Mouse (Mus musculus) forebrain, embryonic 12.5 days (tissue): ENCODE measurements around the gene Pcgf6. TPM values are rescaled to one million over a fixed set of nuclear protein-coding genes. Genes with fewer than 3 reads are reported as not detected.
A peak's percentile ranks its signal among the peaks of the same experiment; 100 is the strongest.

Experiments
- ATAC-seq: fragments of 200-750 bp; cut with Nextera tagmentation; 2 replicates; pipeline ENCODE4 v1.8.0; 2017; ENCODE audit warnings: moderate TSS enrichment; ENCODE audit not compliant: low FRiP score
- H3K27ac ChIP-seq: fragments of 300-500 bp; sonication (generic); 2 replicates; pipeline ENCODE4 v1.5.1; 2016; ENCODE audit warnings: mild to moderate bottlenecking
- H3K27me3 ChIP-seq: fragments of 300-500 bp; sonication (generic); 2 replicates; pipeline ENCODE4 v1.6.1; 2016; ENCODE audit warnings: mild to moderate bottlenecking
- H3K36me3 ChIP-seq: fragments of 300-500 bp; sonication (generic); replicated peaks from 2 replicates; pipeline ENCODE4 v1.6.1; 2016; ENCODE audit warnings: mild to moderate bottlenecking
- H3K4me1 ChIP-seq: fragments of 300-500 bp; sonication (generic); 2 replicates; pipeline ENCODE4 v1.6.1; 2016
- H3K4me2 ChIP-seq: fragments of 300-500 bp; sonication (generic); 2 replicates; pipeline ENCODE4 v1.6.1; 2016; ENCODE audit warnings: mild to moderate bottlenecking, moderate library complexity
- H3K4me3 ChIP-seq: fragments of 300-500 bp; sonication (generic); replicated peaks from 2 replicates; pipeline ENCODE4 v1.5.1; 2016; ENCODE audit warnings: mild to moderate bottlenecking
- H3K9ac ChIP-seq: fragments of 300-500 bp; sonication (generic); 2 replicates; pipeline ENCODE4 v1.6.1; 2016; ENCODE audit warnings: mild to moderate bottlenecking
- H3K9me3 ChIP-seq: fragments of 300-500 bp; sonication (generic); 2 replicates; pipeline ENCODE4 v1.6.1; 2016
- WGBS: fragments of 180-500 bp; shearing (Covaris S2); methylation state at CpG from one replicate; pipeline ENCODE4 v1.1.7; 2016; 5-methylcytosine and 5-hydroxymethylcytosine counted together
- polyA plus RNA-seq: library from polyadenylated mRNA; unstranded; fragments of >200 nt; fragmentation: Nextera tagmentation; extraction: Ambion mirVana; gene quantifications from 2 replicates; pipeline ENCODE4 v1.2.1, GENCODE M21; 2016

Gene Pcgf6
- 32.6 and 33.4 TPM in 2 replicates for polyA plus RNA-seq

- ATAC-seq, result peak; percentile 95
- no peaks in the 10 kb centered on the region for H3K9me3 ChIP-seq
- no peaks in the 10 kb centered on the region for H3K27me3 ChIP-seq
- peak within 1 kb of the TSS; percentile 93 for H3K9ac ChIP-seq
- H3K4me3 ChIP-seq, result peak within 1 kb of the TSS; percentile 83
- under 1% methylated on average over 75 of the region's 75 CpGs for WGBS
- peaks cover 22% of the 10 kb centered on the region for H3K36me3 ChIP-seq
- H3K27ac ChIP-seq, result peak within 1 kb of the TSS; percentile 96
- peak within 1 kb of the TSS; percentile 64 for H3K4me2 ChIP-seq
- H3K4me1 ChIP-seq, result peaks cover 17% of the 10 kb centered on the region
These were observed at the start of gene Pcgf6 for GRCm38 (mm10) chr19:47050271-47051032. TSS of gene Pcgf6 (minus strand) at chr19:47050906.

DNA sequence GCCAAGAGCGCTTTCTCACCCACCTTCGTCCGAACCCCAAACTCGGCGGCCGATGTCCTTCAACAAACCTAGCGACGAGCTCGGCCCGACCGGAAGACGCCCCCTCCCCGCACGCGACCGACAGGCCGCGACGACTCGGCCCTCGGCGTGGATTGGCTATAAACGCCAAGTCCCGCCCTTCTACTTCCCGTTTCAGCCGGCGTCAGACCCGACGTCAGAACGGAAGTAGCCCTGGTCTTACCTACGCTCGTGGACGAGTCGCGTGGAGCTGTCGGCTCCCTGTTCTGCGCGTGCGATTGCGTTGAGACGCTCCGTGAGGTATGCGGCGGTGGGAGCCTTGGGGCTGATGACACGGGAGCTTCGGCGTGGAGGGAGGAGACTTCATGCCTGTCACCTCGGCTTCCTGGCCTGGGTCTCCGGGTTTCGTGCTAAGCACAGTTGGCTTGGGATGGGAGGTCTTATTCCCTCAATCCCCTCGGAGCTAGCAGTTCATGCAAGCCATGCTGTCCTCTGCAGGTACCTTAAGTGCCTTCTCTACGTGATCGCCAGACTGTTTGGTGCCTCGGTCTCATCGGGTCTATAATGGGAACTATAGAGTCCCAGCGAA, 39.9 kb upstream of the Pcgf6 start, which contains the start of the genes Usmg5 and Pdcd11:
Gene Usmg5, minus strand, starts transcription at position 98 of the 607 bp plus-strand sequence.
Gene Pdcd11, plus strand, starts transcription at position 219 of the 607 bp plus-strand sequence.
- no peaks in the 10 kb centered on the region for H3K27me3 ChIP-seq
- H3K4me2 ChIP-seq, result peak within 1 kb of the TSS; percentile 87
- peaks cover 35% of the 10 kb centered on the region for H3K36me3 ChIP-seq
- ATAC-seq, result peak; percentile 100
- peak within 1 kb of the TSS; percentile 96 for H3K9ac ChIP-seq
- peak within 1 kb of the TSS; percentile 96 for H3K4me3 ChIP-seq
- H3K9me3 ChIP-seq, result no peaks in the 10 kb centered on the region
- peaks cover 16% of the 10 kb centered on the region for H3K4me1 ChIP-seq
- WGBS, result under 1% methylated on average over 56 of the region's 56 CpGs
- peak within 1 kb of the TSS; percentile 76 for H3K27ac ChIP-seq

DNA sequence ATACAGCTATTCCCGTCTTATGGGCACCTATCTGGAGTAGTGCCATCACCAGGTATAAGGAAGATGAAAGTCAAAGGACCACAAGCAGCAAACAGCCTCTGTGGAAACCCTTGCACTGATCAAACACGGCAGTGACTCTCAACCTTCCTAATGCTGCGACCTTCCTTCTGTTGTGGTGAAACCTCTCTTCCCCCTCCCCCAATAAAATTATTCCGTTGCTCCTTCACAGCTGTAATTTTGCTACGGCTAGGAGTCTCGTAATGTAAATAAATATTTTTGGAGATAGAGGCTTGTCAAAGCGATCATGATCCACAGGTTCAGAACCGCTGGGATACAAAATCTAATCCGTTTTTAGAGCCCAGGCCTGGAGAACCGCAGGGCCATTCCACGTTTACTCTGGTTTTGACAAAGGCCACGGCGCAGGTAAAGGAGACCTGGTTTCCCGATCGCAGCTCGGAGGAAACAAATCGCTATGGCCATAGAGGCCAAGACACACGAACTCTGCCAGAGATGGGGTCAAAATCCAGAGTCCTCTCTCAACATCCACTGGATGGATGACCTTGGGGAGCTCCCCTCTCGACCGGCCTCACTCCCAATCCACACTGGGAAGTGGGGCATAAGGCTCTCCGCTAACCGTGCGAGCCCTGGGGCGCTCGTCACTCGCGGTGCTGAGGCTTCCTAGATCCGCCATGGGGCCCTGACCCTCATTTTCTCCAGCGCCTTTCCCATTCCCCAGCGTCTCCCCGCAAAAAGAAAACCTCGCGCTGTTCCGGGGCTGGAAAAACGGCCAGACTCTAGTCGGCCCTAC, 39.2 kb upstream of the Pcgf6 start:
- peaks cover 16% of the 10 kb centered on the region for H3K4me1 ChIP-seq
- peak overlapping the region; percentile 96 for H3K9ac ChIP-seq
- H3K27me3 ChIP-seq, result no peaks in the 10 kb centered on the region
- ATAC-seq, result peak; percentile 71
- H3K4me2 ChIP-seq, result peak overlapping the region; percentile 87
- H3K27ac ChIP-seq, result peak overlapping the region; percentile 76
- H3K4me3 ChIP-seq, result peak overlapping the region; percentile 96
- WGBS, result 3% methylated on average over 36 of the region's 36 CpGs
- peaks cover 35% of the 10 kb centered on the region for H3K36me3 ChIP-seq
- no peaks in the 10 kb centered on the region for H3K9me3 ChIP-seq

DNA sequence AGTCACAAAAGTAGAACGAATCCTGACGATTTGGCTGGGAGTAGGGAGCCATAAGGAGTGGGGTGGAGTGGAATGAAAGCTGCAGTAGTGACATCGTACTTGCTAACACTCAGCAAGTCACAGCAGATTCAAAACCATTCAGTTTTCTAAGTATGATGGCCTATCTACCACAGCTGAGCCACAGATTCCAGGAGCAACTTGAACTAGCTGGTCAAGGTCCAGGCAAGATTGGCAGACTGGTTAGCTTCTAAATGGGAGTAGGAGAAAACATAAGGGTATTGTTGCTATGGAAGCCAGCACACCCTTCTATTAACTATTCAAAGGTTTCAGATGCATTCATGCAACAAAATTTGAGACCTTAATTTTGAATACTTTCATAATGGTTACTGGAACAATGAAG, 37.5 kb upstream of the Pcgf6 start:
- WGBS, result 95% methylated on average over 3 of the region's 3 CpGs
- H3K9me3 ChIP-seq, result no peaks in the 10 kb centered on the region
- no peak overlapping the region for H3K27ac ChIP-seq
- H3K4me1 ChIP-seq, result peaks cover 16% of the 10 kb centered on the region
- H3K36me3 ChIP-seq, result peaks cover 38% of the 10 kb centered on the region
- H3K27me3 ChIP-seq, result no peaks in the 10 kb centered on the region
- H3K9ac ChIP-seq, result no peak overlapping the region
- H3K4me2 ChIP-seq, result no peak overlapping the region
- H3K4me3 ChIP-seq, result no peak overlapping the region
- ATAC-seq, result no peak

DNA sequence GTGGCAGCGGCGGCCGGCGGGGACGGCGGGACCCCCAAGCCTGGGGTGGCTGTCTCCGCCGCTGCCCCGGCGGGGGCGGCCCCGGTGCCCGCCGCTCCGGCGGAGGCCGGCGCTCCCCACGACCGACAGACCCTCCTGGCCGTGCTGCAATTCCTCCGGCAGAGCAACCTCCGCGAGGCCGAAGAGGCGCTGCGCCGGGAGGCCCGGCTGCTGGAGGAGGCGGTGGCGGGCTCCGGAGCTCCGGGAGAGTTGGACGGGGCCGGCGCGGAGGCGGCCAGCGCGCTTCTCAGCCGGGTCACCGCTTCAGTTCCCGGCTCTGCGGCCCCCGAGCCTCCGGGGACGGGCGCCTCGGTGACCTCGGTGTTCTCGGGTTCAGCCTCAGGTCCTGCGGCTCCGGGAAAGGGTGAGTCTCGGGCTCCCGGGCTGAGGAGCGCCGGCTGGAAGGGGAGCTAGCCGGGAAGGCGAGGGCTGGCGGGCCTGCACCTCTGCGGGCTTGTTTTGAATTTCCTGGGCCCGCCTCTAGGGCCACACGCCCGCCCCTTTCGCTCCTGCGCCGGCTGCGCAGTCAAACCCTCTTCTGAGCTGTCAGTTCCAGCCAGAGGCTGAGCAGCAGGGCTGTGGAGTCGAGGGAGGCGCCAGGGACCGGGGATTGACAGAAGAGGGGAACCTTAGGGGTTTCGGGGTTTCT, 17.4 kb upstream of the Pcgf6 start:
- under 1% methylated on average over 66 of the region's 72 CpGs for WGBS
- peak; percentile 93 for ATAC-seq
- no peaks in the 10 kb centered on the region for H3K9me3 ChIP-seq

GRCm38 (mm10) chr19:47067096-47067882, 16.6 kb upstream of the Pcgf6 start, which contains the start of gene Taf5:
TSS of gene Taf5 (plus strand) at chr19:47067746.
- Histone ChIP-seq H3K9ac (peak within 1 kb of the TSS; percentile 95), H3K4me1 (peaks cover 8% of the 10 kb centered on the region), H3K27ac (peak within 1 kb of the TSS; percentile 92), H3K4me2 (peak within 1 kb of the TSS; percentile 68), H3K27me3 (no peaks in the 10 kb centered on the region), H3K36me3 (peaks cover 15% of the 10 kb centered on the region), H3K4me3 (peak within 1 kb of the TSS; percentile 100), H3K9me3 (no peaks in the 10 kb centered on the region)
- ATAC-seq, result peak; percentile 87
- WGBS, result 11% methylated on average over 49 of the region's 49 CpGs

More for the DNA sequence above, 17.4 kb upstream of the Pcgf6 start:
- peak overlapping the region; percentile 68 for H3K4me2 ChIP-seq
- H3K27me3 ChIP-seq, result no peaks in the 10 kb centered on the region
- peak overlapping the region; percentile 95 for H3K9ac ChIP-seq
- peak overlapping the region; percentile 100 for H3K4me3 ChIP-seq
- peak overlapping the region; percentile 92 for H3K27ac ChIP-seq
- H3K36me3 ChIP-seq, result peaks cover 23% of the 10 kb centered on the region
- H3K4me1 ChIP-seq, result peaks cover 8% of the 10 kb centered on the region

DNA sequence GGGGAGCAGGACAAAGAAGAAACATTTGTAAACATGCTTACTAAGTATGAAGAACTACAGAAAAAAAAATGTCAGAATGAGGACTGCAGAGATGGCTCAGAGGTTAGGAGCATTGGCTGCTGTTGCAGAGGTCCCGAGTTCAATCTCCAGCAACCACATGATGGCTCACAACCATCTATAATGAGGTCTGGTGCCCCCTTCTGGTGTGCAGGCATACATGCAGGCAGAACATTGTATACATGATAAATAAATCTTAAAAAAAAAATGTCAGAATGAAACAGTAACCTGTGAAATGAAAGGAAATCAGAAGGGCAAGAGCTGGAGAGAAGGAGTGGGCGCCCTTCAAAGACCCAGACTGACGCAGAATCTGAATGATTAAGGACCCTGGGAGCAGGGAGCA, 15.2 kb upstream of the Pcgf6 start:
- H3K4me2 ChIP-seq, result no peak overlapping the region
- H3K4me3 ChIP-seq, result no peak overlapping the region
- 93% methylated on average over 3 of the region's 3 CpGs for WGBS
- peaks cover 8% of the 10 kb centered on the region for H3K4me1 ChIP-seq
- no peak overlapping the region for H3K9ac ChIP-seq
- ATAC-seq, result no peak
- H3K36me3 ChIP-seq, result peaks cover under 1% of the 10 kb centered on the region; the same call in 1 of the 2 replicates
- no peak overlapping the region for H3K27ac ChIP-seq
- H3K9me3 ChIP-seq, result no peaks in the 10 kb centered on the region
- H3K27me3 ChIP-seq, result no peaks in the 10 kb centered on the region

GRCm38 (mm10) chr19:47057684-47058083, 7.0 kb upstream of the Pcgf6 start:
- Histone ChIP-seq H3K27me3 (no peaks in the 10 kb centered on the region), H3K9me3 (no peaks in the 10 kb centered on the region), H3K36me3 (no peaks in the 10 kb centered on the region), H3K27ac (no peak overlapping the region), H3K9ac (no peak overlapping the region), H3K4me1 (no peaks in the 10 kb centered on the region), H3K4me3 (no peak overlapping the region), H3K4me2 (no peak overlapping the region)
- no peak for ATAC-seq
- WGBS, result 65% methylated on average over 1 of the region's 1 CpGs

DNA sequence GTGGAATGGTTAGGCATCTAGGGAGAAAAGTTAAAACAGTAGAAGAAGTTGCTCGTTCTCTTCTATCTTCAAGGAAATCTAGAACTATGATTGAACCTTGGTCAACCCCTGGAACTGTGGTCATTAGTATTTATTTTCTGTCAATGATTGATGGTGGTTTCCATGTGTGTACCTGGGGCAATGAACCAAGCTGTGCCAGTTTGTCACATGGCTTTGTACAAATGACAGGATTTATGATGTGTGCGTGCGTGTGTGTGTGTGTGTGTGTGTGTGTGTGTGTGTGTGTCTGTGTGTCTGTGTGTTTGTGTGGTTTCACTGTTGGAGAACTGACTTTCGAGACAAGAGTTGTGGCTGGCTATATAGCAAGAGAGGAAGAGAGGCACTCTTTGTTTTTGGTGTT, 2.8 kb upstream of the Pcgf6 start:
- WGBS, result 87% methylated on average over 4 of the region's 4 CpGs
- Histone ChIP-seq H3K4me3 (no peak overlapping the region), H3K4me2 (no peak overlapping the region), H3K9ac (no peak overlapping the region), H3K36me3 (no peaks in the 10 kb centered on the region), H3K9me3 (no peaks in the 10 kb centered on the region), H3K4me1 (peaks cover 17% of the 10 kb centered on the region), H3K27ac (no peak overlapping the region), H3K27me3 (no peaks in the 10 kb centered on the region)
- ATAC-seq, result no peak

- Histone ChIP-seq H3K36me3 (no peaks in the 10 kb centered on the region), H3K27me3 (no peaks in the 10 kb centered on the region), H3K27ac (no peak overlapping the region), H3K4me3 (no peak overlapping the region), H3K9me3 (no peaks in the 10 kb centered on the region), H3K4me2 (no peak overlapping the region), H3K4me1 (peaks cover 17% of the 10 kb centered on the region), H3K9ac (no peak overlapping the region)
- no peak for ATAC-seq
- WGBS, result 80% methylated on average over 4 of the region's 4 CpGs
These were observed 2.2 kb upstream of the Pcgf6 start for GRCm38 (mm10) chr19:47052927-47053326.

DNA sequence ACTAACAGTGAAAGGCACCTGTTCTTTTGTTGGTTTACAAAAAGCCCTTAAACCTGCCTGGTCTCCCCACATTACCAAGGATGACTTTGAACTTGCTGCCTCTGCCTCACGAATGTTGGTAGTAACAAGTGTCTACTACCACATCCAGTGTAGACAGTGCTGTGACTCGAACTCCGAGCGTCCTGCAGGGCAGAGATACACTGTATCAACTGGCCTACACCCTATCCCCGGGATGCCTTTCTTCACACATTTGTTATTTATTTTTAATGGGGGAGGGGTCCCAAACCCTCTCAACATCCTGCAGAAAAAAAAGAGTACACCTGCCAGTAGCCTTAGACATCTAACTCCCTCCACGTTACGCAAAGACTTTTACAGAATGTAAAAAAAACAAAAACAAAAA, 866 bp downstream of the Pcgf6 start:
- Histone ChIP-seq H3K4me1 (peaks cover 17% of the 10 kb centered on the region), H3K4me3 (peak overlapping the region; percentile 83), H3K36me3 (peaks cover 26% of the 10 kb centered on the region), H3K9ac (peak overlapping the region; percentile 93), H3K9me3 (no peaks in the 10 kb centered on the region), H3K27ac (peak overlapping the region; percentile 96), H3K4me2 (peak overlapping the region; percentile 64), H3K27me3 (no peaks in the 10 kb centered on the region)
- WGBS, result 11% methylated on average over 7 of the region's 7 CpGs
- ATAC-seq, result 0 out of 2 replicates have a peak, but pooled peaks have one; percentile 46
